Mouse (Mus musculus) heart, embryonic 11.5 days (tissue): ENCODE results near the gene Cpne1. TPM values are rescaled to one million over a fixed set of nuclear protein-coding genes. Genes with fewer than 3 reads are reported as not detected.

Source experiments
- ATAC-seq: fragments of 200-750 bp; cut with Nextera tagmentation; replicated peaks from 2 replicates; pipeline ENCODE4 v1.8.0; 2017; ENCODE audit warnings: moderate library complexity; ENCODE audit not compliant: insufficient number of reproducible peaks, low FRiP score, low TSS enrichment
- H3K27ac ChIP-seq: fragments of 300-500 bp; sonication (generic); 2 replicates; pipeline ENCODE4 v1.5.1; 2014; ENCODE audit warnings: mild to moderate bottlenecking, low read depth, low read length
- H3K27me3 ChIP-seq: fragments of 300-500 bp; sonication (generic); 2 replicates; pipeline ENCODE4 v1.6.1; 2014; ENCODE audit warnings: mild to moderate bottlenecking, low read length, mixed read lengths; ENCODE audit not compliant: control insufficient read depth, insufficient read depth
- H3K36me3 ChIP-seq: fragments of 300-500 bp; sonication (generic); 2 replicates; pipeline ENCODE4 v1.6.1; 2014; ENCODE audit warnings: mild to moderate bottlenecking, low read length, moderate library complexity, mixed read lengths; ENCODE audit not compliant: control insufficient read depth, insufficient read depth
- H3K4me1 ChIP-seq: fragments of 300-500 bp; sonication (generic); 2 replicates; pipeline ENCODE4 v1.6.1; 2014; ENCODE audit warnings: low read length; ENCODE audit not compliant: control insufficient read depth, insufficient read depth
- H3K4me2 ChIP-seq: fragments of 300-500 bp; sonication (generic); 2 replicates; pipeline ENCODE4 v1.6.1; 2014; ENCODE audit warnings: mild to moderate bottlenecking, moderate library complexity
- H3K4me3 ChIP-seq: fragments of 300-500 bp; sonication (generic); 2 replicates; pipeline ENCODE4 v1.5.1; 2014; ENCODE audit warnings: low read depth, low read length
- H3K9ac ChIP-seq: fragments of 300-500 bp; sonication (generic); 2 replicates; pipeline ENCODE4 v1.6.1; 2014; ENCODE audit warnings: mild to moderate bottlenecking, low read depth, low read length, moderate library complexity
- H3K9me3 ChIP-seq: fragments of 300-500 bp; sonication (generic); replicated peaks from 2 replicates; pipeline ENCODE4 v1.6.1; 2016; ENCODE audit warnings: low read length; ENCODE audit not compliant: control insufficient read depth
- WGBS: fragments of 180-500 bp; shearing (Covaris S2); extraction: QIAGEN DNeasy Blood & Tissue Kit; methylation state at CpG from one replicate; pipeline ENCODE4 v1.1.7; 2014; ENCODE audit not compliant: insufficient replicate concordance; 5-methylcytosine and 5-hydroxymethylcytosine counted together
- polyA plus RNA-seq: library from polyadenylated mRNA; unstranded; fragments of >200 nt; fragmentation: Nextera tagmentation; extraction: Ambion mirVana; gene quantifications from 2 replicates; pipeline ENCODE4 v1.2.1, GENCODE M21; 2014

Cpne1 gene
- polyA plus RNA-seq, 1 experiment from 2014 or later = 29.5 TPM

DNA sequence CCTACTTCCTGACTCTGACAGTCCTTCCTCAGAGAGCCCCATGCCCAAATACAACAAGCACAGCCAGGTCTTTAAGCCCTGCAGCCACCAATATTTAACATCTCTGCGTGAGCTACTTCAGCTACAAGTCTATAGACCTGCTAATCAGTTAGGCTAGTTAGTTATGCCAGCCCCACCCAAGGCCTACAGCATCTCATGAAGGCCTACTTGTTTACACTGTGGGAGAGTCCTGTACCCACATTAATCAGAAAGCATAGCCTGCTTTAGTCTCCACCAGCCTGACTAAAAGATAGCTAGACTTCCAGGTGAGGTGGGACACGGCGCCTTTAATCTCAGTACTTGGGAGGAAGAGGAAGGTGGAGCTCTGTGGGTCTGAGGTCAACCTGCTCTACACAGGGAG is 72.4 kb downstream of the Cpne1 start:
- no peaks in the 10 kb centered on the region for H3K27me3 ChIP-seq
- no peak overlapping the region for H3K4me2 ChIP-seq
- ATAC-seq = no peak
- H3K9me3 ChIP-seq = no peaks in the 10 kb centered on the region
- WGBS = 82% methylated on average over 3 of the region's 3 CpGs
- no peaks in the 10 kb centered on the region for H3K36me3 ChIP-seq
- no peaks in the 10 kb centered on the region for H3K4me1 ChIP-seq
- H3K9ac ChIP-seq = no peak overlapping the region
- H3K27ac ChIP-seq = no peak overlapping the region
- no peak overlapping the region for H3K4me3 ChIP-seq

DNA sequence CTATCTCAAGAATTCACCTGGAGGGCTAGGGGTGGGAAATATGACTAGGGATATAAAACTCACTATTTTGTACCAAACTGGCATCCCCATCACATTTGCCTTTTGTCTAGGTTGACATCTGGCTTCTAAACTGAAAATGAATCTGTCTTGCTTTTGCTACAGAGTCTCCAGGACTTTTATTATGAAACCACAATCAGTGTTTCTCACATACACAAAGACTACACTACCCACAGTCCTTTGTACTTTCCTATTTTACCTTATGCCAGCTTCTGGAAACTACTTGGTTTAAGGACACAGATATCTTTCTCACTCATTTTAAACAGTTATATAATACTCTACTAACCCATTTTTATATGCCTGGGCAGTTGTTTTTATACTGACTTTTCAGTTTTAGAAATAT is 86.3 kb downstream of the Cpne1 start:
- Histone ChIP-seq H3K4me1 (no peaks in the 10 kb centered on the region), H3K27me3 (no peaks in the 10 kb centered on the region), H3K4me2 (no peak overlapping the region), H3K4me3 (no peak overlapping the region), H3K27ac (no peak overlapping the region), H3K36me3 (no peaks in the 10 kb centered on the region), H3K9ac (no peak overlapping the region), H3K9me3 (no peaks in the 10 kb centered on the region)
- ATAC-seq = no peak

Other genes starting within 250 kb of the Cpne1 start
- 86.7 and 118 TPM in 2 replicates for gene Uqcc1, start 181.7 kb downstream of the Cpne1 start, polyA plus RNA-seq
- not detected in 2 replicates for gene Gm15557, start 171.2 kb downstream of the Cpne1 start, polyA plus RNA-seq
- gene Gdf5, start 166.6 kb downstream of the Cpne1 start, polyA plus RNA-seq = 0.36 and 0.63 TPM in 2 replicates
- gene Cep250, start 155.5 kb downstream of the Cpne1 start, polyA plus RNA-seq = 6.4 and 12.3 TPM in 2 replicates
- gene 6430550D23Rik, start 104.0 kb downstream of the Cpne1 start, polyA plus RNA-seq = 0.80 and 1.1 TPM in 2 replicates
- 170 and 184 TPM in 2 replicates for gene Ergic3, start 103.9 kb downstream of the Cpne1 start, polyA plus RNA-seq
- not detected in 2 replicates for gene Fer1l4, start 59.0 kb downstream of the Cpne1 start, polyA plus RNA-seq
- gene Spag4, start 46.8 kb downstream of the Cpne1 start, polyA plus RNA-seq = 2.4 and 3.3 TPM in 2 replicates
- 22.3 and 25.8 TPM in 2 replicates for gene Rbm12, start within 50 bp of the Cpne1 start, polyA plus RNA-seq
- 11.6 and 14.1 TPM in 2 replicates for gene Gm28036, start 15.1 kb upstream of the Cpne1 start, polyA plus RNA-seq
- gene Romo1, start 32.1 kb upstream of the Cpne1 start, polyA plus RNA-seq = 428 and 430 TPM in 2 replicates
- 55.7 and 58.2 TPM in 2 replicates for gene Nfs1, start 32.2 kb upstream of the Cpne1 start, polyA plus RNA-seq
- gene Rbm39, start 68.3 kb upstream of the Cpne1 start, polyA plus RNA-seq = 465 and 476 TPM in 2 replicates
- 61.1 and 62.7 TPM in 2 replicates for gene Phf20, start 84.5 kb upstream of the Cpne1 start, polyA plus RNA-seq
- gene Cnbd2, start 200.3 kb upstream of the Cpne1 start, polyA plus RNA-seq = 2.2 and 2.3 TPM in 2 replicates
- gene Scand1, start 200.7 kb upstream of the Cpne1 start, polyA plus RNA-seq = 50.6 and 59.0 TPM in 2 replicates